Comparison of ENCODE assay signal across 16 mouse cellular contexts in the genomic region with DNA sequence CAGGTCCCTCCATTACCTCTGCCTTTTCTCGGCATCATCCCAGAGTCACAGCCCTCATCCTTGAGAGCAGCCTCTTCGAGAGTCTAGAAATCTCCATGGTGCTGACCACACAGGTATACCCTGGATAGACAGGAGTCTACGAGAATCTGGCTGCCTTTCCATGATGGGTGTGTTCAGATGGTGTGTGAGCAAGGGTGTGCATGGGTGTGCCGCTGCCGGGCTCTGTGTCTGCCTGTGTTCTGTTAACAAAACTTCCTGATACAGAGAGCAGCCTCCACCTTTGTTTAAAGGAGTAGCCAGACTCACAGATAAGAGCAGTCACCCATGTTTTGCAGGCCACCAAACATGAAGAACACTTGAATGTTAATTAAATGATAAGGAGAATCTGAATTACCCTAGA. TPM values are rescaled to one million over a fixed set of nuclear protein-coding genes. Genes with fewer than 3 reads are reported as not detected.
DNase-seq lines count a peak whose midpoint lies in the region; ATAC-seq lines count a peak whose summit lies in the region.
"Had no signal": no experiment of that assay in that cellular context is flagged by ENCODE, and none has a peak within 500 bp of the region (broad histone marks: within the 10 kb centered on the region; RNA-seq: fewer than 3 reads in every experiment).

No protein-coding gene starts in this region.

- DNase-seq in gastrocnemius, postnatal 10 days = peak; percentile 4
- DNase-seq in gastrocnemius, postnatal 25 days = no peak
- DNase-seq in urinary bladder, postnatal 25 days (ENCODE audit: low spot score) = peak; percentile 2
- no peak for DNase-seq in urinary bladder, adult 2 months (ENCODE audit: low spot score)
- no peak for DNase-seq in cerebellum, adult 18-20 months
- no peak for DNase-seq in cerebellum, adult 9-11 months
- DNase-seq: adrenal gland, adult 2 months; cerebellum, adult 2 months; thymus, postnatal 14 days had no signal

- H3K4me2 ChIP-seq in liver, embryonic 16.5 days (ENCODE audit: low read depth, low read length) = peak overlapping the region; percentile 41

- H3K27ac ChIP-seq in liver, embryonic 16.5 days (ENCODE audit: low read length) = peak overlapping the region; percentile 75

- H3K4me1 ChIP-seq in liver, embryonic 16.5 days (ENCODE audit: control insufficient read depth, low read depth, low read length) = peaks cover 69% of the 10 kb centered on the region

- WGBS in liver, embryonic 16.5 days (ENCODE audit: insufficient replicate concordance) = 43% methylated on average over 5 of the region's 5 CpGs

- H3K36me3 ChIP-seq in liver, embryonic 16.5 days (ENCODE audit: control insufficient read depth, insufficient read depth) = no peaks in the 10 kb centered on the region

- H3K4me3 ChIP-seq in liver, embryonic 16.5 days (ENCODE audit: low read depth, low read length) = no peak overlapping the region

- H3K9ac ChIP-seq in liver, embryonic 16.5 days (ENCODE audit: low read depth, low read length) = 0 out of 2 replicates have a peak overlapping the region, but pooled peaks have one; percentile 22

- peak; percentile 83 for ATAC-seq in liver, embryonic 16.5 days (ENCODE audit: low read depth)
- no peak for ATAC-seq in granulocyte monocyte progenitor cell, adult 5-6 weeks (replicated peaks; ENCODE audit: poor library complexity, severe bottlenecking)

- no peaks in the 10 kb centered on the region for H3K27me3 ChIP-seq in liver, embryonic 16.5 days (ENCODE audit: control insufficient read depth, insufficient read depth, low read depth, low read length)

- H3K9me3 ChIP-seq in liver, embryonic 16.5 days (replicated peaks; ENCODE audit: control insufficient read depth, low read length) = no peaks in the 10 kb centered on the region

RNA-seq across cellular contexts. Expression of a gene that starts 2.8 kb away (rescaled TPM):
- 10 to 100 TPM; 18.3 to 25.0 TPM for total RNA-seq in gastrocnemius, postnatal 10 days (2021)
- 10 to 100 TPM; 14.5 to 16.6 TPM for total RNA-seq in gastrocnemius, postnatal 25 days (2021)
- 33.1 and 34.8 TPM in 2 replicates for polyA plus RNA-seq in urinary bladder, adult 2 months (2012; rRNA removed)
- 2.0 TPM in 2 replicates for polyA plus RNA-seq in liver, embryonic 16.5 days (2015; fragmentation: Nextera tagmentation; extraction: Ambion mirVana)
- not detected in 2 replicates for total RNA-seq in granulocyte monocyte progenitor cell, adult 5-6 weeks (2014; fragmentation: Nextera tagmentation)
- total RNA-seq in granulocyte monocyte progenitor cell, adult 5-6 weeks (2017) = not detected in 2 replicates
- total RNA-seq: neutrophil, adult 5-6 weeks had no signal

RNA-seq across cellular contexts. Expression of a gene that starts 3.5 kb away (rescaled TPM):
- total RNA-seq in gastrocnemius, postnatal 10 days (2021) = not detected
- not detected for total RNA-seq in gastrocnemius, postnatal 25 days (2021)
- polyA plus RNA-seq in urinary bladder, adult 2 months (2012; rRNA removed) = not detected in 2 replicates
- not detected in 2 replicates for polyA plus RNA-seq in liver, embryonic 16.5 days (2015; fragmentation: Nextera tagmentation; extraction: Ambion mirVana)
- total RNA-seq in granulocyte monocyte progenitor cell, adult 5-6 weeks (2014; fragmentation: Nextera tagmentation) = not detected in 2 replicates
- not detected in 2 replicates for total RNA-seq in granulocyte monocyte progenitor cell, adult 5-6 weeks (2017)
- total RNA-seq: adrenal gland, adult 2 months; gastrocnemius, adult 8-10 months; left cerebral cortex, adult 8-10 months; neutrophil, adult 5-6 weeks had no signal
- polyA plus RNA-seq: adrenal gland, adult 2 months; cerebellum, adult 2 months; embryonic facial prominence, embryonic 11.5 days; small intestine, adult 2 months had no signal

RNA-seq across cellular contexts. Expression of a gene that starts 30.0 kb away (rescaled TPM):
- total RNA-seq in gastrocnemius, postnatal 10 days (2021) = 1 to 10 TPM; 7.2 to 9.3 TPM
- 1 to 10 TPM; 3.3 to 6.6 TPM for total RNA-seq in gastrocnemius, postnatal 25 days (2021)
- 51.9 and 54.5 TPM in 2 replicates for polyA plus RNA-seq in urinary bladder, adult 2 months (2012; rRNA removed)
- polyA plus RNA-seq in liver, embryonic 16.5 days (2015; fragmentation: Nextera tagmentation; extraction: Ambion mirVana) = 129 and 133 TPM in 2 replicates
- total RNA-seq in granulocyte monocyte progenitor cell, adult 5-6 weeks (2014; fragmentation: Nextera tagmentation) = 66.9 and 115 TPM in 2 replicates
- 30.3 and 40.6 TPM in 2 replicates for total RNA-seq in granulocyte monocyte progenitor cell, adult 5-6 weeks (2017)

RNA-seq across cellular contexts. Expression of a gene that starts 43.3 kb away (rescaled TPM):
- 1 to 10 TPM; 1.2 to 1.4 TPM for total RNA-seq in gastrocnemius, postnatal 10 days (2021)
- total RNA-seq in gastrocnemius, postnatal 25 days (2021) = 1 to 10 TPM in 1 of 2 experiments, under 1 TPM in 1; 0.64 to 1.2 TPM
- 7.6 and 8.7 TPM in 2 replicates for polyA plus RNA-seq in urinary bladder, adult 2 months (2012; rRNA removed)
- polyA plus RNA-seq in liver, embryonic 16.5 days (2015; fragmentation: Nextera tagmentation; extraction: Ambion mirVana) = 1.4 and 1.8 TPM in 2 replicates
- not detected in 2 replicates for total RNA-seq in granulocyte monocyte progenitor cell, adult 5-6 weeks (2014; fragmentation: Nextera tagmentation)
- not detected in 2 replicates for total RNA-seq in granulocyte monocyte progenitor cell, adult 5-6 weeks (2017)

RNA-seq across cellular contexts. Expression of a gene that starts 50.0 kb away (rescaled TPM):
- total RNA-seq in gastrocnemius, postnatal 10 days (2021) = 10 to 100 TPM; 58.4 to 59.5 TPM
- 10 to 100 TPM; 58.9 to 61.8 TPM for total RNA-seq in gastrocnemius, postnatal 25 days (2021)
- polyA plus RNA-seq in urinary bladder, adult 2 months (2012; rRNA removed) = 60.4 and 94.3 TPM in 2 replicates
- polyA plus RNA-seq in liver, embryonic 16.5 days (2015; fragmentation: Nextera tagmentation; extraction: Ambion mirVana) = 3.0 and 3.2 TPM in 2 replicates
- total RNA-seq in granulocyte monocyte progenitor cell, adult 5-6 weeks (2014; fragmentation: Nextera tagmentation) = 14.3 and 24.3 TPM in 2 replicates
- 16.1 and 18.6 TPM in 2 replicates for total RNA-seq in granulocyte monocyte progenitor cell, adult 5-6 weeks (2017)

Comparison
In these comparisons a context has a peak if more than half of its experiments do, and no peak if none do; other contexts are left out.
1. DNase-seq: peak in gastrocnemius, postnatal 10 days (single experiment) and urinary bladder, postnatal 25 days (single experiment); none in gastrocnemius, postnatal 25 days (single experiment), urinary bladder, adult 2 months (single experiment), cerebellum, adult 18-20 months (0 of 2) and cerebellum, adult 9-11 months (single experiment).
2. RNA of a gene that starts 2.8 kb away (total RNA-seq): 18.3 to 25.0 TPM in gastrocnemius, postnatal 10 days and 14.5 to 16.6 TPM in gastrocnemius, postnatal 25 days; not detected in granulocyte monocyte progenitor cell, adult 5-6 weeks; every median in the first group is over 10 times any median in the second.